Mouse (Mus musculus) thymus, adult 18-20 months (tissue): Measurements from ENCODE around the gene C1qtnf2.

Experiments used
- DNase-seq, 2 experiments: peaks; one replicate each; pipeline ENCODE4 v3.0.0; 2022; ENCODE audit warnings: mixed read lengths in 2 of 2

Gene C1qtnf2

GRCm38 (mm10) chr11:43484057-43484456 lies 10.0 kb downstream of the C1qtnf2 start:
- no peak for DNase-seq

GRCm38 (mm10) chr11:43484652-43485051 lies 10.6 kb downstream of the C1qtnf2 start:
- DNase-seq: no peak

- DNase-seq: no peak
Measured at GRCm38 (mm10) chr11:43485855-43486254, 11.8 kb downstream of the C1qtnf2 start.

GRCm38 (mm10) chr11:43492663-43493062 lies 18.6 kb downstream of the C1qtnf2 start:
- DNase-seq: peak; percentile 8 to 24

GRCm38 (mm10) chr11:43493815-43494409 lies 19.8 kb downstream of the C1qtnf2 start:
- peak; percentile 31 to 35 for DNase-seq

- no peak for DNase-seq
Measured at GRCm38 (mm10) chr11:43495037-43495436, 21.0 kb downstream of the C1qtnf2 start.

GRCm38 (mm10) chr11:43495532-43495931 lies 21.5 kb downstream of the C1qtnf2 start:
- DNase-seq: no peak

GRCm38 (mm10) chr11:43501256-43501655 lies 27.2 kb downstream of the C1qtnf2 start:
- DNase-seq: no peak

GRCm38 (mm10) chr11:43505188-43505587 lies 31.1 kb downstream of the C1qtnf2 start:
- DNase-seq: no peak

GRCm38 (mm10) chr11:43507976-43508375 lies 33.9 kb downstream of the C1qtnf2 start:
- no peak for DNase-seq

GRCm38 (mm10) chr11:43509878-43510277 lies 35.8 kb downstream of the C1qtnf2 start:
- DNase-seq: no peak

GRCm38 (mm10) chr11:43512661-43513190 lies 38.6 kb downstream of the C1qtnf2 start:
- DNase-seq: no peak

GRCm38 (mm10) chr11:43516344-43517021 lies 42.4 kb downstream of the C1qtnf2 start:
- DNase-seq: no peak

GRCm38 (mm10) chr11:43517641-43518040 lies 43.6 kb downstream of the C1qtnf2 start:
- no peak for DNase-seq

GRCm38 (mm10) chr11:43518086-43518485 lies 44.0 kb downstream of the C1qtnf2 start:
- DNase-seq: no peak

GRCm38 (mm10) chr11:43518821-43519220 lies 44.7 kb downstream of the C1qtnf2 start:
- no peak for DNase-seq

GRCm38 (mm10) chr11:43520521-43520920 lies 46.4 kb downstream of the C1qtnf2 start:
- DNase-seq: no peak

- DNase-seq: peak; percentile 66 to 67
Measured at GRCm38 (mm10) chr11:43528078-43528682, 54.1 kb downstream of the C1qtnf2 start.

GRCm38 (mm10) chr11:43528683-43529499 lies 54.8 kb downstream of the C1qtnf2 start, which contains the start of gene Ccnjl:
Gene Ccnjl (plus strand): TSS chr11:43528784.
- peak in 1 of 2 experiments; percentile 53 for DNase-seq

GRCm38 (mm10) chr11:43530043-43530442 lies 56.0 kb downstream of the C1qtnf2 start:
- DNase-seq: no peak

GRCm38 (mm10) chr11:43531619-43532018 lies 57.5 kb downstream of the C1qtnf2 start:
- no peak for DNase-seq

GRCm38 (mm10) chr11:43537074-43537473 lies 63.0 kb downstream of the C1qtnf2 start:
- DNase-seq: no peak

GRCm38 (mm10) chr11:43539863-43540262 lies 65.8 kb downstream of the C1qtnf2 start:
- no peak for DNase-seq
